Mouse (Mus musculus) limb, embryonic 14.5 days (tissue): Measurements from ENCODE around the gene C1qtnf9. TPM values are rescaled to one million over a fixed set of nuclear protein-coding genes. Genes with fewer than 3 reads are reported as not detected.

Source experiments
- ATAC-seq: fragments of 200-750 bp; cut with Nextera tagmentation; 2 replicates; pipeline ENCODE4 v1.8.0; 2017; ENCODE audit warnings: low read depth, moderate number of reproducible peaks, moderate TSS enrichment; ENCODE audit not compliant: low FRiP score
- DNase-seq: peaks from one replicate; pipeline ENCODE4 v3.0.0-alpha.2; 2015; ENCODE audit warnings: low spot score
- H3K27ac ChIP-seq: fragments of 300-500 bp; sonication (generic); replicated peaks from 2 replicates; pipeline ENCODE4 v1.5.1; 2014; ENCODE audit warnings: low read depth, mild to moderate bottlenecking, low read length, moderate library complexity, mixed read lengths
- H3K27me3 ChIP-seq: fragments of 300-500 bp; sonication (generic); 2 replicates; pipeline ENCODE4 v1.6.1; 2014; ENCODE audit warnings: low read length, mixed read lengths; ENCODE audit not compliant: control insufficient read depth, insufficient read depth
- H3K36me3 ChIP-seq: fragments of 300-500 bp; sonication (generic); 2 replicates; pipeline ENCODE4 v1.6.1; 2014; ENCODE audit warnings: mild to moderate bottlenecking, low read length, moderate library complexity, mixed read lengths; ENCODE audit not compliant: control insufficient read depth, insufficient read depth
- H3K4me1 ChIP-seq: fragments of 300-500 bp; sonication (generic); 2 replicates; pipeline ENCODE4 v1.6.1; 2014; ENCODE audit warnings: antibody characterized with exemption, low read length, mixed read lengths; ENCODE audit not compliant: control insufficient read depth, insufficient read depth
- H3K4me2 ChIP-seq: fragments of 300-500 bp; sonication (generic); replicated peaks from 2 replicates; pipeline ENCODE4 v1.6.1; 2014; ENCODE audit warnings: low read depth, mild to moderate bottlenecking, low read length, moderate library complexity; ENCODE audit not compliant: severe bottlenecking
- H3K4me3 ChIP-seq: fragments of 300-500 bp; sonication (generic); replicated peaks from 2 replicates; pipeline ENCODE4 v1.5.1; 2014; ENCODE audit warnings: low read length
- H3K9ac ChIP-seq: fragments of 300-500 bp; sonication (generic); 2 replicates; pipeline ENCODE4 v1.6.1; 2014; ENCODE audit warnings: mild to moderate bottlenecking, low read depth, low read length, moderate library complexity; ENCODE audit not compliant: severe bottlenecking
- H3K9me3 ChIP-seq: fragments of 300-500 bp; sonication (generic); 2 replicates; pipeline ENCODE4 v1.6.1; 2016; ENCODE audit warnings: low read length; ENCODE audit not compliant: control insufficient read depth
- POLR2A ChIP-seq: fragments of 200-500 bp; IDR thresholded peaks from 2 replicates; pipeline ENCODE4 v1.8.0; 2012; ENCODE audit warnings: inconsistent platforms, mild to moderate bottlenecking, moderate library complexity, borderline replicate concordance; ENCODE audit not compliant: insufficient read depth, insufficient read length; ENCODE audit errors: extremely low read depth
- WGBS: fragments of 180-500 bp; shearing (Covaris S2); extraction: QIAGEN DNeasy Blood & Tissue Kit; methylation state at CpG from one replicate; pipeline ENCODE4 v1.1.7; 2014; 5-methylcytosine and 5-hydroxymethylcytosine counted together
- polyA plus RNA-seq, 2 experiments: library from polyadenylated mRNA; depleted of rRNA in 1 of 2; stranded (reverse) in 1 of 2; unstranded in 1 of 2; fragments of >200 nt; fragmentation: Nextera tagmentation in 1 of 2; extraction: Ambion mirVana in 1 of 2; gene quantifications; 2 replicates each; pipeline versions ENCODE4 v1.2.1 to v1.2.3; 2012 to 2014

The C1qtnf9 gene
- polyA plus RNA-seq, 2 experiments, result 0.78 to 2.1 TPM

DNA sequence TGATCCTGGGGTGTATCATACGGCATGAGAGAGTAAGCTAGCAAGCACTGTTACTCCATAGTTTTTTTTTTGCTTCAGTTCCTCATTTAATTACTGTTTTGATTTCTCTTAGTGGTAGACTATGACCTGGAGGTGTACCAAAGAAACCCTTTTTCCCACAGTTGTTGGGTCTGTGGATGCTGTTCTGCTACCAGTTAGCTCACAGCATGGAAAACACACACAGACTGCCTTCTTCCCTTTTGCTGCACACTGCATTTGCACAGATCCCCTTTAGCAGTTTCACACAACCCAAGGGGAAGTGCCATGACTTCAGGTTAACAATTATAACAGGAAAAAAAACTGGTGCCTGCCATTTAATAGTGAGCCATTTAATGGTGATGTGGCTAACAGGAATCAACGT lies 62.2 kb downstream of the C1qtnf9 start:
- no peaks in the 10 kb centered on the region for H3K4me1 ChIP-seq
- 85% methylated on average over 2 of the region's 2 CpGs for WGBS
- H3K36me3 ChIP-seq, result peaks cover 43% of the 10 kb centered on the region
- no peak overlapping the region for H3K4me3 ChIP-seq
- no peak overlapping the region for H3K27ac ChIP-seq
- no peak overlapping the region for H3K4me2 ChIP-seq
- ATAC-seq (no peak), DNase-seq (no peak)
- 0 out of 2 replicates have a peak, but pooled peaks cover 5% of the 10 kb centered on the region for H3K9me3 ChIP-seq
- H3K27me3 ChIP-seq, result no peaks in the 10 kb centered on the region
- TF ChIP-seq POLR2A, result no peak
- no peak overlapping the region for H3K9ac ChIP-seq

Other genes starting within 250 kb of the C1qtnf9 start
- 6.8 and 7.1 TPM in 2 replicates for gene Spata13, start 134.1 kb upstream of the C1qtnf9 start, polyA plus RNA-seq (2012; rRNA removed)
- gene Spata13, start 134.1 kb upstream of the C1qtnf9 start, polyA plus RNA-seq (2014; fragmentation: Nextera tagmentation; extraction: Ambion mirVana), result 9.5 and 9.9 TPM in 2 replicates
- 12.5 and 13.1 TPM in 2 replicates for gene Mipep, start 16.4 kb downstream of the C1qtnf9 start, polyA plus RNA-seq (2012; rRNA removed)
- gene Mipep, start 16.4 kb downstream of the C1qtnf9 start, polyA plus RNA-seq (2014; fragmentation: Nextera tagmentation; extraction: Ambion mirVana), result 21.4 and 22.9 TPM in 2 replicates